ENCODE assay signal across 16 mouse cellular contexts in genomic region chr6:116080756-116081155, GRCm38 (mm10).
"Had no signal": no experiment of that assay in that cellular context is flagged by ENCODE, and none has a peak within 500 bp of the region (broad histone marks: within the 10 kb centered on the region; RNA-seq: fewer than 3 reads in every experiment).

No protein-coding gene starts in this region.

- H3K4me1 ChIP-seq: lung, embryonic 15.5 days; neural tube, embryonic 12.5 days had no signal

- H3K4me3 ChIP-seq: lung, embryonic 15.5 days; megakaryocyte, embryonic 14.5 days; midbrain, embryonic 13.5 days; midbrain, embryonic 15.5 days; neural tube, embryonic 12.5 days; stomach, embryonic 15.5 days had no signal

- DNase-seq: lung, adult 2 months; lung, postnatal 14 days; lung, postnatal 36 days; right cerebral cortex, postnatal 14 days; thymus, adult 2 months; thymus, postnatal 25 days; thymus, postnatal 4 days had no signal

- H3K9me3 ChIP-seq: lung, embryonic 15.5 days; megakaryocyte, embryonic 14.5 days; midbrain, embryonic 13.5 days; midbrain, embryonic 15.5 days; neural tube, embryonic 12.5 days; stomach, embryonic 15.5 days had no signal

- ATAC-seq: lung, postnatal 0 days; midbrain, embryonic 13.5 days; midbrain, embryonic 15.5 days had no signal

- H3K9ac ChIP-seq: lung, embryonic 15.5 days; midbrain, embryonic 13.5 days; midbrain, embryonic 15.5 days; neural tube, embryonic 12.5 days; stomach, embryonic 15.5 days had no signal

- H3K27me3 ChIP-seq: lung, embryonic 15.5 days; megakaryocyte, embryonic 14.5 days; midbrain, embryonic 13.5 days; midbrain, embryonic 15.5 days; neural tube, embryonic 12.5 days; stomach, embryonic 15.5 days had no signal

- H3K36me3 ChIP-seq: lung, embryonic 15.5 days; midbrain, embryonic 13.5 days; midbrain, embryonic 15.5 days; neural tube, embryonic 12.5 days; stomach, embryonic 15.5 days had no signal

- H3K27ac ChIP-seq: lung, embryonic 15.5 days; macrophage; midbrain, embryonic 13.5 days; midbrain, embryonic 15.5 days; neural tube, embryonic 12.5 days; stomach, embryonic 15.5 days; stomach, postnatal 0 days had no signal

- H3K4me2 ChIP-seq: lung, embryonic 15.5 days; midbrain, embryonic 13.5 days; midbrain, embryonic 15.5 days; neural tube, embryonic 12.5 days; stomach, embryonic 15.5 days had no signal
